Mouse (Mus musculus): ENCODE data around the gene Kif3a. TPM values are rescaled to one million over a fixed set of nuclear protein-coding genes. Genes with fewer than 3 reads are reported as not detected.
"Not testable (repeated sequence)": the region's sequence is repeated elsewhere in the genome, so short reads cannot be mapped to it uniquely, and the experiment has no call there.

The Kif3a gene
- polyA plus RNA-seq, 1 experiment from 2014 or later, result 17.0 TPM

DNA sequence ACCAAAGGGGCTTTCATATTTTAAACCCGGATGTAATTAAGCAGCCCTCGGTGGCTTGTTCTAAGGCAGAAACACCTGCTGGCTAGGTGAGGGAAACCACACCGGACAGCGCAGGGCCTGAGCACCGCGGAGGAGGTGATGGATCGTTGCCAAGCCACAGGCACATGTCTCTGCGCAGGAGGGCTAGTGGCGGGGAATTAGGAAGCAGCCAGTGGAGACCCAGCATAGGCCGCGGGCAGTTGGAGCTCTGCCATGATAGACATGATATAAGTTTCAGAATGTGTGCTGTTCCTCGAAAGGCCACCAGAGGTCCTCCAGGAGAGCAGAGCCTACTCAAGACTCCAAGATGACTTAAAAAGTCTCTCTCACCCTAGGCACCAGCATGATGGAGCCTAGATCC, 15.4 kb upstream of the Kif3a start:
- no peak overlapping the region for H3K27ac ChIP-seq (ENCODE audit: low read depth, low read length)
- no peaks in the 10 kb centered on the region for H3K9me3 ChIP-seq (ENCODE audit: control insufficient read depth)
- no peak for ATAC-seq
- H3K36me3 ChIP-seq (ENCODE audit: control insufficient read depth, insufficient read depth), result no peaks in the 10 kb centered on the region
- H3K4me3 ChIP-seq (ENCODE audit: low read depth, low read length), result no peak overlapping the region
- peak; percentile 50 for TF ChIP-seq CTCF (IDR thresholded peaks at IDR 0.05; ENCODE audit: low read depth)
- no peak overlapping the region for H3K4me2 ChIP-seq (replicated peaks; ENCODE audit: low read depth)
- WGBS, result 75% methylated on average over 12 of the region's 12 CpGs
- no peaks in the 10 kb centered on the region for H3K4me1 ChIP-seq (replicated peaks; ENCODE audit: control insufficient read depth, insufficient read depth, low read length)
- no peaks in the 10 kb centered on the region for H3K27me3 ChIP-seq (replicated peaks; ENCODE audit: control insufficient read depth, insufficient read depth, low read length)
- no peak overlapping the region for H3K9ac ChIP-seq (ENCODE audit: low read depth, low read length)

DNA sequence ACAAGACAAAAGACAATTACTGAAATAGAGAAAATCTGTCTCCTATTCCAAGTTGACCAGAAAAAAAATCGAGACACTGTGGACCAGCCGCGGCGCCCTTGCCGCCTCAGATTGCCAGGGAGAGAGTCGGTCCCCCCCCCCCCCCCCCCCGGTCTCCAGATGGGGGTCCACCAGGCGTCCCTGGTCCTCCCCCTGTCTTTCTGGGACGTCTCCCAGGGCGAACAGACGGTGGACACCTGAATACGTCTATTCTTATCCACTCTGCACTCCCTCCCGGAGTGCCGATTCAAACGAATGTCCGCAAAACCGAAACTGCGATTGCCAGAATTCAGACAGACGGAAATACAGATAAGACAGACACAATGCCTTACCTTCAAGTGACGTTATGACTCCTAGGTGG, 10.7 kb upstream of the Kif3a start:
- not testable (repeated sequence) for H3K9me3 ChIP-seq (ENCODE audit: control insufficient read depth); H3K36me3 ChIP-seq (ENCODE audit: control insufficient read depth, insufficient read depth); ATAC-seq; H3K27ac ChIP-seq (ENCODE audit: low read depth, low read length); H3K9ac ChIP-seq (ENCODE audit: low read depth, low read length); H3K4me3 ChIP-seq (ENCODE audit: low read depth, low read length); H3K27me3 ChIP-seq (replicated peaks; ENCODE audit: control insufficient read depth, insufficient read depth, low read length); H3K4me1 ChIP-seq (replicated peaks; ENCODE audit: control insufficient read depth, insufficient read depth, low read length); H3K4me2 ChIP-seq (replicated peaks; ENCODE audit: low read depth)
- 83% methylated on average over 10 of the region's 20 CpGs for WGBS

DNA sequence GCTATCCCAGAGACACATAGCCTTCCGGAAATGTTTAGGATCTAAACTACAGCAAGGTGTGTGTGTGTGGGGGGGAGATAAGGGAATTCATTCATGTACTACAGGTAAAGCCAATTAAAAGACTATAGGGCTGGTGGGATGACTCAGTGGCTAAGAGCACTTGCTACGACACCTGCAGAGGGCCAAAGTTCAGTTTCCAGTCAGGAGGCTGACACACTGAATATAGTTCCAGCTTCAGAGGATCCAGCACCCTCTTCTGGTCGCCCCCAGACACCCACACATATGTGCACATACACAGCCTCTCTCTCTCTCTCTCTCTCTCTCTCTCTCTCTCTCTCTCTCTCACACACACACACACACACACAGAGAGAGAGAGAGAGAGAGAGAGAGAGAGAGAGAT, 9.2 kb upstream of the Kif3a start:
- WGBS, result 68% methylated on average over 1 of the region's 3 CpGs
- not testable (repeated sequence) for H3K9me3 ChIP-seq (ENCODE audit: control insufficient read depth); H3K9ac ChIP-seq (ENCODE audit: low read depth, low read length); H3K36me3 ChIP-seq (ENCODE audit: control insufficient read depth, insufficient read depth); H3K27me3 ChIP-seq (replicated peaks; ENCODE audit: control insufficient read depth, insufficient read depth, low read length); H3K27ac ChIP-seq (ENCODE audit: low read depth, low read length); H3K4me2 ChIP-seq (replicated peaks; ENCODE audit: low read depth); H3K4me3 ChIP-seq (ENCODE audit: low read depth, low read length); H3K4me1 ChIP-seq (replicated peaks; ENCODE audit: control insufficient read depth, insufficient read depth, low read length)
- ATAC-seq, result peak; percentile 85

DNA sequence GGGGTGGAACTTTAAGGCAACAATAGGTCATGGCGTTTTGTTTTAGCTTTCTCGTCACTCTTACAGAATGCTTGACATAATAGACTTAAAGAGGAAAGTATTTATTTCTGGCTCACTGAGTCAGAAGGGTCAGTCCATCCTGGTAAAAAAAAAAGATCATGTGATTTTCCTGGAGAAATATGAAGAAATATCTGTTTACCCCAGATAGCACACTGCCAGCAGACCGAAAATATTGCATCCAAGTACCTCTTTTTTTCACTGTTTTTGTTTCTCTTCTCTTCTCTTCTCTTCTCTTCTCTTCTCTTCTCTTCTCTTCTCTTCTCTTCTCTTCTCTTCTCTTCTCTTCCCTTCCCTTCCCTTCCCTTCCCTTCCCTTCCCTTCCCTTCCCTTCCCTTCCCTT, 7.2 kb upstream of the Kif3a start:
- not testable (repeated sequence) for H3K9me3 ChIP-seq (ENCODE audit: control insufficient read depth); H3K36me3 ChIP-seq (ENCODE audit: control insufficient read depth, insufficient read depth); H3K4me1 ChIP-seq (replicated peaks; ENCODE audit: control insufficient read depth, insufficient read depth, low read length); H3K9ac ChIP-seq (ENCODE audit: low read depth, low read length); H3K27me3 ChIP-seq (replicated peaks; ENCODE audit: control insufficient read depth, insufficient read depth, low read length); H3K4me2 ChIP-seq (replicated peaks; ENCODE audit: low read depth); ATAC-seq; H3K27ac ChIP-seq (ENCODE audit: low read depth, low read length); H3K4me3 ChIP-seq (ENCODE audit: low read depth, low read length)
- WGBS, result 79% methylated on average over 1 of the region's 3 CpGs

DNA sequence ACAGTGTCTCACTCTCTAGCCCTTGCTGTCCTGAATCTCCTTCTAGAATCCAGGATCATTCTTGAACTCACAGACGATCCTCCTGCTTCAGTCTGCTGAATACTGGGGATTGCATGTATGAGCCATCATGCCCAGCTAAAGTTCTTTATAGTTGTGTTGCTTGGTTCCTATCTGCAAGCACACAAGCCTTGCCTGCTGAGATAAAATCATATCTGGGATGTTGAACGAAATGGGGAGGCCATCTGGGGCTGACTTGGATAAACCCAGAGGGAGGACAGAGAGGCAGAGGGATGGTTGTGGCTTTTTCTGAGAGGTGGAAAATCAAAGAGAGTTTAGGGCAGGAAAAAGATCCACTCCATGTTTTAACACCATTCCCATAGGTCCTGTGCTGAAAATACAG, 5.2 kb upstream of the Kif3a start:
- Histone ChIP-seq H3K9me3 (ENCODE audit: control insufficient read depth) (no peaks in the 10 kb centered on the region), H3K36me3 (ENCODE audit: control insufficient read depth, insufficient read depth) (no peaks in the 10 kb centered on the region), H3K27me3 (replicated peaks; ENCODE audit: control insufficient read depth, insufficient read depth, low read length) (no peaks in the 10 kb centered on the region), H3K9ac (ENCODE audit: low read depth, low read length) (no peak overlapping the region), H3K4me1 (replicated peaks; ENCODE audit: control insufficient read depth, insufficient read depth, low read length) (no peaks in the 10 kb centered on the region), H3K4me3 (ENCODE audit: low read depth, low read length) (no peak overlapping the region), H3K27ac (ENCODE audit: low read depth, low read length) (no peak overlapping the region), H3K4me2 (replicated peaks; ENCODE audit: low read depth) (no peak overlapping the region)
- TF ChIP-seq CTCF (IDR thresholded peaks at IDR 0.05; ENCODE audit: low read depth), result no peak
- WGBS, result 69% methylated on average over 2 of the region's 2 CpGs
- ATAC-seq, result no peak

DNA sequence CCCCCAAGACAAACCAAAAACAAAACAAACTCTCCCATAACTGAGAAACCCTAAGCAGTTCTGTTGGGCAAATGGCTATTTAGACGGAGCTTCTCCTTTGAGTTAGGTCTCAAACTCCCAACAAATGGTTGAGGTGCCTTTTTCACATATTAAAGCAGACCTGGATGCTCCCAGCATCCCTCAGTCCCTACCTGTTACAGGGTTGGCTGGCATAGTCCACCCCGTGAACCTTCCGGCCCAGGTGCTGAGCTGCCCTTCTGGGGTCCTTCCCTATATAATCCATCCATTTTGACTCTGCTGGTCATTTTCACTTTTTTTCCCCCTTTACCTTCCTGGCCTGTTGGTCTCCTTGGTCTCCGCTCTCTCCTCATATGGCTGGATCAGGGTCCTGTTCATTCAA, 533 bp upstream of the Kif3a start:
- Histone ChIP-seq H3K9ac (ENCODE audit: low read depth, low read length) (0 out of 2 replicates have a peak overlapping the region, but pooled peaks have one; percentile 66), H3K4me2 (replicated peaks; ENCODE audit: low read depth) (peak overlapping the region; percentile 87), H3K27me3 (replicated peaks; ENCODE audit: control insufficient read depth, insufficient read depth, low read length) (no peaks in the 10 kb centered on the region), H3K4me3 (ENCODE audit: low read depth, low read length) (peak overlapping the region; percentile 94; the same call in 1 of the 2 replicates), H3K9me3 (ENCODE audit: control insufficient read depth) (no peaks in the 10 kb centered on the region), H3K36me3 (ENCODE audit: control insufficient read depth, insufficient read depth) (no peaks in the 10 kb centered on the region), H3K27ac (ENCODE audit: low read depth, low read length) (no peak overlapping the region), H3K4me1 (replicated peaks; ENCODE audit: control insufficient read depth, insufficient read depth, low read length) (no peaks in the 10 kb centered on the region; the same call in 1 of the 2 replicates)
- WGBS, result 82% methylated on average over 4 of the region's 4 CpGs
- TF ChIP-seq CTCF (IDR thresholded peaks at IDR 0.05; ENCODE audit: low read depth), result no peak
- ATAC-seq, result no peak

DNA sequence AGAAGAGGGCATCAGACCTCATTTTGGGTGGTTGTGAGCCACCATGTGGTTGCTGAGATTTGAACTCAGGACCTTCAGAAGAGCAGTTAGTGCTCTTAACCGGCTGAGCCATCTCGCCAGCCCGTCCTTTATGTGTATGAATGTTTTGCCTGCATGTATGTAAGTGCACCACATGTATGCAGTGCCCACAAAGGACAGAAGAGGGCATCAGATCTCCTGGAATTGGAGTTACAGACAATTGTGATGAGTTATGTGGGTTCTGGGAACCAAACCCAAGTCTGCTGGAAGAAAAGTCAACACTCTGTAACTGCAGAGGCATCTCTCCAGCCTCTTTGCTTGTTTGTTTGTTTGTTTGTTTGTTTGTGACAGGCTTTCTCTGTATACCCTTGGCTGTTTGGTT, 13.4 kb downstream of the Kif3a start:
- Histone ChIP-seq H3K27me3 (replicated peaks; ENCODE audit: control insufficient read depth, insufficient read depth, low read length) (no peaks in the 10 kb centered on the region), H3K4me3 (ENCODE audit: low read depth, low read length) (no peak overlapping the region), H3K4me1 (replicated peaks; ENCODE audit: control insufficient read depth, insufficient read depth, low read length) (no peaks in the 10 kb centered on the region), H3K27ac (ENCODE audit: low read depth, low read length) (no peak overlapping the region), H3K4me2 (replicated peaks; ENCODE audit: low read depth) (no peak overlapping the region), H3K9ac (ENCODE audit: low read depth, low read length) (no peak overlapping the region), H3K36me3 (ENCODE audit: control insufficient read depth, insufficient read depth) (peaks cover 30% of the 10 kb centered on the region), H3K9me3 (ENCODE audit: control insufficient read depth) (no peaks in the 10 kb centered on the region)
- WGBS, result 100% methylated on average over 3 of the region's 3 CpGs
- no peak for ATAC-seq
- peak; percentile 34 for TF ChIP-seq CTCF (IDR thresholded peaks at IDR 0.05; ENCODE audit: low read depth)
